Mouse (Mus musculus) 416B (cell line): ENCODE measurements around the gene Ms4a2.

Experiments
- DNase-seq: peaks from one replicate; pipeline ENCODE4 v3.0.0; 2011; ENCODE audit warnings: low read depth

The Ms4a2 gene

DNA sequence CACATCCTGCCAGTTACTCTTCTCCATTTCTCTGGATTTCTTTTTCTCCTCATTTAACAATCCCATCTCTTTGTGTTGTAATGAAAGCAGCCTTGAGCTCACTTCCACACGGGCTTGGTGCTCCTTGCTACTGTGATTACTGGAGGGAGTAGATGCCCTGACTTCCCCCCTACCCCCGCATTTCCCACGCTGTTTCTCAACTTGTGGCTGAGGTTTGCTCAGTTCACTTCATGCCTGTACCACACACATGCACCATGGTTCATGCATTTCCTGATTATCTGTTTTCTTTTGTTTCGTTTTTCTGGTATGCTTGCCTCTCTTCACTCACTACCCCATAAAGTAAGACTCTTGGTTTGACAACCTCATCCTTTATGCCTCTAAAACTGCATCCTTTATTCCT, 34.3 kb downstream of the Ms4a2 start:
- DNase-seq = no peak

GRCm38 (mm10) chr19:11574965-11575364, 48.6 kb downstream of the Ms4a2 start:
- DNase-seq = no peak
